Mouse (Mus musculus) intestine, embryonic 15.5 days (tissue): ENCODE measurements at regions not wholly inside any gene's neighbourhood (a gene's known extent, or its start where the extent isn't known, plus 50 kb on each side); places are given as distances from the start of the nearest gene placed in this dataset.

Experiments
- ATAC-seq: fragments of 200-750 bp; cut with Nextera tagmentation; 2 replicates; pipeline ENCODE4 v1.8.0; 2017; ENCODE audit warnings: moderate TSS enrichment, moderate library complexity
- H3K27ac ChIP-seq: fragments of 300-500 bp; sonication (generic); 2 replicates; pipeline ENCODE4 v1.5.1; 2015; ENCODE audit warnings: mild to moderate bottlenecking, inconsistent platforms
- H3K27me3 ChIP-seq: fragments of 300-500 bp; sonication (generic); replicated peaks from 2 replicates; pipeline ENCODE4 v1.6.1; 2015; ENCODE audit warnings: inconsistent platforms
- H3K36me3 ChIP-seq: fragments of 300-500 bp; sonication (generic); 2 replicates; pipeline ENCODE4 v1.6.1; 2015; ENCODE audit warnings: inconsistent platforms
- H3K4me1 ChIP-seq: fragments of 300-500 bp; sonication (generic); replicated peaks from 2 replicates; pipeline ENCODE4 v1.6.1; 2015; ENCODE audit warnings: inconsistent platforms
- H3K4me2 ChIP-seq: fragments of 300-500 bp; sonication (generic); replicated peaks from 2 replicates; pipeline ENCODE4 v1.6.1; 2015; ENCODE audit warnings: mild to moderate bottlenecking, inconsistent platforms
- H3K4me3 ChIP-seq: fragments of 300-500 bp; sonication (generic); replicated peaks from 2 replicates; pipeline ENCODE4 v1.5.1; 2015; ENCODE audit warnings: inconsistent platforms
- H3K9ac ChIP-seq: fragments of 300-500 bp; sonication (generic); 2 replicates; pipeline ENCODE4 v1.6.1; 2015; ENCODE audit warnings: inconsistent platforms
- H3K9me3 ChIP-seq: fragments of 300-500 bp; sonication (generic); 2 replicates; pipeline ENCODE4 v1.6.1; 2016; ENCODE audit warnings: inconsistent platforms
- WGBS: fragments of 180-500 bp; shearing (Covaris S2); methylation state at CpG from one replicate; pipeline ENCODE4 v1.1.7; 2015; 5-methylcytosine and 5-hydroxymethylcytosine counted together

DNA sequence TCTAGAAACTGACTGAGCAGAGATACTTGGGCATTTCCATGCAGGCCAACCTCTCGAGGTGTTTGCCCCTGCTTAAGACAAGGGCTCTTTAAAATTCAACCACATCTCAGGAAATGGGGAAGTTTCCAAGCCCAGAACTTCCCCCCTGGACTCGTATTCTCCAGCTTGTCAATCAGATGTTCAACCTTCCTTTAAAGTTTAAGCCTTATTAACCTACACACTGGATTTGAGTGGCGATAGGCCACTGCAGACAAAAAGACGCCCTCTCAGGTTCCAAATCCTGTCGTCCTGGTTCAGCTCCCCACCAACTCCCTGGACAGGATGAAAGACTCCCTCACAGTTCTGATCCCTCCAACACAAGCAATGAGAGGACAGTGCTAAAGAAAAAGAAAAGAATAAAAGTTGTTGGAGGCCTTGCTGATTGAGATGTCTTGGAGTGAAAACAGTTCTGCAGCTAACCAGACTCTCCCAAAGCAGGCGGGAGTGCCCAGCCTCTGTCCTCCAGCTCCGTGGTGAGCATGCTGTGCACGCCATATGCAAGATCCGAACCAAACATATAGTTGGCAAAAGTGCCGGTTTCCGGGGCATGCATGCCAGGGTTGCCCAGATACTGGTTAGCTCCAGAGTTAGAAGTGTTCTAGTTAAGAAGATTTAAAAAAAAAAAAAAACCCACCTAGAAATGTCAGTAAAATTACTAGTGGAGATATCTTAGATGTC lies 298.3 kb downstream of the Mycn start:
- Histone ChIP-seq H3K4me2 (no peak overlapping the region), H3K4me1 (no peaks in the 10 kb centered on the region), H3K9ac (no peak overlapping the region), H3K4me3 (no peak overlapping the region), H3K9me3 (no peaks in the 10 kb centered on the region), H3K27ac (no peak overlapping the region), H3K36me3 (no peaks in the 10 kb centered on the region), H3K27me3 (no peaks in the 10 kb centered on the region)
- 78% methylated on average over 11 of the region's 11 CpGs for WGBS
- ATAC-seq, result no peak

DNA sequence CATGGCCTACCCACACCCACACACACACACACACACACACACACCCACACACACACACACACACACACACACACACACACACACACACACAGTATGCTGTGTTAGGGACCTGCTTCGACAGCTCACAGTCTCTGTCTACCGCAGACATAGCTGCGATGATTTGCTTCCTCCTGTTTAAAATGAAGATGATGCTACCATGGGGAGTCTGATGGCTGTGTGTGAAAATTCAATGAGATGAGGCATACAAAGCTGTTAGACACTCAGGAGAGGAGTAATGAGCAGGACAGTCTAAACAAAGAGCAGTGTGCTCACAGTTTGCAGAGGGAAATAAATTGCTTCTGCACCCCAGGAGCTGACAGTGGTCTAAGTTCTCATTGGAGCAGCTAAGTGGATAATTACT lies 306.4 kb downstream of the Mycn start:
- H3K9me3 ChIP-seq, result no peaks in the 10 kb centered on the region
- 63% methylated on average over 3 of the region's 3 CpGs for WGBS
- no peak overlapping the region for H3K27ac ChIP-seq
- no peaks in the 10 kb centered on the region for H3K36me3 ChIP-seq
- H3K4me1 ChIP-seq, result no peaks in the 10 kb centered on the region
- no peaks in the 10 kb centered on the region for H3K27me3 ChIP-seq
- H3K4me3 ChIP-seq, result no peak overlapping the region
- H3K4me2 ChIP-seq, result no peak overlapping the region
- no peak overlapping the region for H3K9ac ChIP-seq
- no peak for ATAC-seq

DNA sequence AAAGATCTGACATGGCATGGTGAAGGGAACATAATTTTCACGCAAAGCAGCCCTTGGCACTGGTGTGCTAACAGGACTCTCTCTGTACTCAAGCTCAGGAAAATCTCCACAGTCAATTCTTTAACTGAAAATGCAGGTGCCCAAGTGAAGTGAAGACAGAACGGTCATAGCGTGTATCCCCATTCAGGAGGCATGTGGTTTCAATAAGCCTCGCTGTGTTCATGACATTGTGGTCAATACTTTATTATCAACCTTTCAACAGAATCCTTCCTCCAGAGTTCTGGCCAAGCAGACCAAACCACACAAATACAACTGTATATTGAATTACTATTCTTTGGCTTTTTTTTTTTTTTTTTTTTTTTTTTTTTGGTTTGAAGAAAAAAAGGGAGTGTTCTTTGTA lies 314.1 kb downstream of the Mycn start:
- ATAC-seq, result no peak
- 90% methylated on average over 4 of the region's 4 CpGs for WGBS
- no peak overlapping the region for H3K9ac ChIP-seq

DNA sequence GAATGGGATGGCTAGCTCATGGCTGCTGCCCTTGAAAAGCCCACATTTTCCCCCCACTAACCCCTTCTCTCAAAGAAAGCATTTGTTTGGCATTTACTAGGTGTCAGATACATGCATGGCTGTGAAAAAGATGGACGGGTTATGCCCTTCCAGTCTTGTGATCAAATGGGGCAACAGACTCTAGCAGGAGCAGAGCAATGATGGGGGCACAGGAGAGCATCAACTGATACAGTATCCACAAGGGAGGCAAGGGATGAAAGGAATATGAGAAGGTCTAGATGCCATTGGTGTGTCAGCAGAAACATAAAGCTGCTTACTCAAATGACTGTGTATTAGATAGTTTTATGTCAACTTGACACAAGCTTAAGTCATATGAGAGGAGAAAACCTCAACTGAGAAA lies 315.9 kb downstream of the Mycn start:
- ATAC-seq, result no peak
- Histone ChIP-seq H3K27ac (no peak overlapping the region), H3K4me1 (peaks cover 6% of the 10 kb centered on the region; the same call in 1 of the 2 replicates), H3K9me3 (no peaks in the 10 kb centered on the region), H3K4me2 (no peak overlapping the region), H3K9ac (no peak overlapping the region), H3K4me3 (no peak overlapping the region), H3K27me3 (no peaks in the 10 kb centered on the region), H3K36me3 (no peaks in the 10 kb centered on the region)
- WGBS, result 97% methylated on average over 1 of the region's 1 CpGs

More for the DNA sequence above, 314.1 kb downstream of the Mycn start:
- H3K4me1 ChIP-seq, result peaks cover 6% of the 10 kb centered on the region; the same call in 1 of the 2 replicates
- no peaks in the 10 kb centered on the region for H3K36me3 ChIP-seq
- no peaks in the 10 kb centered on the region for H3K9me3 ChIP-seq
- H3K27me3 ChIP-seq, result no peaks in the 10 kb centered on the region
- H3K4me2 ChIP-seq, result no peak overlapping the region
- no peak overlapping the region for H3K4me3 ChIP-seq
- H3K27ac ChIP-seq, result no peak overlapping the region

DNA sequence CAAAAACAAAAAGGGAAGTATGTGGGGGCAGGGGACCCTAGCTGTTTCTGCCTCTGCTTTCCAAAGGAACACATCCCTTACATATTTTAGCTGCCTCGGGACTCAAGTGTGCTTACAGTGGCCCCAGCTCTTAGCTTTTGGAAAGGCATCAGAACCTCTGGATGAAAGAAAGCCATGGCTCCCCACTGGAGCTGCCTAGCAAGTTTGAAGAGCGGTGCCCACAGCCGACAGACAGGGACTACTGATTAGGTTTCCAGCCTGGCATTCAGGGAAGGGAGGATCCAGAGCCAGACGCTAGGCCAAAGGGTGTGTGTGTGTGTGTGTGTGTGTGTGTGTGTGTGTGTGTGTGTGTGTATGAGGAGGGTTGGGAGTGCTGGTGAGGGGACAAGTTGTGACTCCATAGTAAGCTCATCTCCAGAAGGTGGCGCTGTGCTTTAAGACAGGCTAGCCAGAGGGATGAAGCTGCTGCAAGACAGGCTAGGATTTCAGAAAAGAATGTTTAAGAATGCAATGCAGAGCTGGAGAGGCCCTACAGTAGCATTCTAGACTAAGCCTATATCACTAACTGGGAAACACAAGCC lies 318.9 kb downstream of the Mycn start:
- Histone ChIP-seq H3K27ac (no peak overlapping the region), H3K4me3 (no peak overlapping the region), H3K4me2 (no peak overlapping the region), H3K36me3 (no peaks in the 10 kb centered on the region), H3K27me3 (no peaks in the 10 kb centered on the region), H3K4me1 (peaks cover 6% of the 10 kb centered on the region; the same call in 1 of the 2 replicates), H3K9me3 (no peaks in the 10 kb centered on the region), H3K9ac (no peak overlapping the region)
- peak; percentile 88 for ATAC-seq
- WGBS, result 25% methylated on average over 5 of the region's 5 CpGs

DNA sequence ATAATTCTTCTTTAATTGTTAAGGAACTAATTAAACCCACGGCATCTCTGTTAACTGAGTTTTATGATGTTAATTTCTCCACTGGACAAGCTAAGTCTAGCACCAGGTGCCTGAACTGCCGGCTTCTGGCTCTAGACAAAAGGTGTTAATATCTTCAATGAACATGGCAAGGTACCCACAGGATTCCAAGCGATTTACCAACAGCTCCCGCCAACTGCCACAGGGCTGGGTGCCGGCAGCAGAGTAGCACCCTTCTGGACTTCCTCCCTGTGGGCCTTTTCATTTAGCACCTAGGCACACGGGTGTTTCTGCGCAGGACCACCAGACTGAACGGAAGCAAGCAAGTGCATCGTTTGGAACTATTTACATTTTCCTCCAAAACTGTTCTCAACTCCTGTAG lies 320.2 kb downstream of the Mycn start:
- Histone ChIP-seq H3K27me3 (no peaks in the 10 kb centered on the region), H3K4me2 (no peak overlapping the region), H3K4me3 (no peak overlapping the region), H3K9me3 (no peaks in the 10 kb centered on the region), H3K36me3 (no peaks in the 10 kb centered on the region), H3K27ac (no peak overlapping the region), H3K4me1 (peaks cover 6% of the 10 kb centered on the region; the same call in 1 of the 2 replicates), H3K9ac (no peak overlapping the region)
- ATAC-seq, result no peak
- WGBS, result 82% methylated on average over 9 of the region's 9 CpGs

DNA sequence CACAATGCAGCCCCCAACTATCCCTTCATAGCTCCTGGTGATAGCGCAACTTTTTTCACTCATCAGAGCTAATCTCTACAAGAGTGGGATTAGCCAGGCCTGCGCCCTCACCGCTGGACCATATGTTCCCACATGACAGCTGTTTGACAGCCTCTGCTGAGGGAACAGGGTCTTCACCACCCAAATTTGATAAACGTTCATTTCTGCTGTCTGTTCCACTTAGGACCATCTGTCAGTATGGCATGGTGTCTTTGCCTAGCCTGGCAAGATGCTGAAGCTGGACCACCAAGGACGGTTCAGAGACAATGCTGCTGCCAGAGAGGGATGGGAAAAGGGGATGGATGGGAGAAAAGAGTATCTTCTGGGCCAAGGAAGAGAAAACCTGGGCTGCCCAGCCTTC lies 321.4 kb downstream of the Mycn start:
- Histone ChIP-seq H3K4me3 (no peak overlapping the region), H3K4me2 (no peak overlapping the region), H3K9me3 (no peaks in the 10 kb centered on the region), H3K27ac (no peak overlapping the region), H3K4me1 (peaks cover 6% of the 10 kb centered on the region; the same call in 1 of the 2 replicates), H3K9ac (no peak overlapping the region), H3K27me3 (no peaks in the 10 kb centered on the region), H3K36me3 (no peaks in the 10 kb centered on the region)
- WGBS, result 78% methylated on average over 5 of the region's 5 CpGs
- ATAC-seq, result no peak

DNA sequence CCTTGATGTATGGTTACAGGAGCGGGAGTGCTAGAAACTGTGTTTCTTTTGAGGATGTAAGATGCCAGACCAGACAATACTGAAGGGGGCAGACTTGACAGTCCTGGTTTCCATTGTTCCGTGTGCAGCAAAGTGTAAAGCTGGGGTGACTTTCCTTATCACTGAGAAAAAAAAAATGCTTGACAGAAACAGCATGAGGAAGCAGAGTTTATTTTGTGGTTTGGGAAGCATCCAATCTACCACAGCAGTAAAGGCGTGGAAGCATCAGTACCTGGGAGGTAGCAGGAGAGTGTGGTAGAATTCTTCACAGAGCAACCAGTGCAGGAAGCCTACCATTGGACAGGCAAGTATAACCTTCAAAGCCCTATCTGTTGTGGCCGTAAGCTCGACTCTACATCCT lies 322.3 kb downstream of the Mycn start:
- ATAC-seq, result no peak
- H3K9me3 ChIP-seq, result no peaks in the 10 kb centered on the region
- peaks cover 6% of the 10 kb centered on the region; the same call in 1 of the 2 replicates for H3K4me1 ChIP-seq
- no peaks in the 10 kb centered on the region for H3K27me3 ChIP-seq
- WGBS, result 79% methylated on average over 5 of the region's 5 CpGs
- no peak overlapping the region for H3K27ac ChIP-seq
- H3K4me2 ChIP-seq, result no peak overlapping the region
- no peak overlapping the region for H3K4me3 ChIP-seq
- no peak overlapping the region for H3K9ac ChIP-seq
- H3K36me3 ChIP-seq, result no peaks in the 10 kb centered on the region

DNA sequence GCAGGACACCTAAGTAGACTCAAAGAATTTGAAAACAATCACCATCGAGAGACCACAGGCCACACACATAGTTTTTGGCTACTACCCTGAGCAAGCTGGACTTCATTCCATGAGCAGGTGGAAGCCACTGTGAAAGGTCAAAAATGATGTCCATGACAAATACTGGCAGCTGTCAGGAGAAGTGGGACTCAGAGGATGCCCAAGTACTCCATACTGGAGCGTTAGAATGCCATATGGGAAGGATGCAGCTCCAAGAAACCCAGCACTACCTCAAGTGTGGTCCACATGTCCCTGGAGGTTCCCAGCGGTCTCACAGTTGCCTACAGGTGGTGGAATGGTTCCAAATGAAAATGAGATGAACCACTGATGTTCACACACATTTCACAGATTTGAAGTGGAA lies 329.2 kb downstream of the Mycn start:
- H3K27me3 ChIP-seq, result no peaks in the 10 kb centered on the region
- WGBS, result 91% methylated on average over 3 of the region's 3 CpGs
- H3K4me3 ChIP-seq, result no peak overlapping the region
- H3K9me3 ChIP-seq, result no peaks in the 10 kb centered on the region
- H3K9ac ChIP-seq, result no peak overlapping the region
- no peak overlapping the region for H3K4me2 ChIP-seq
- H3K4me1 ChIP-seq, result no peaks in the 10 kb centered on the region
- no peak overlapping the region for H3K27ac ChIP-seq
- ATAC-seq, result no peak
- H3K36me3 ChIP-seq, result no peaks in the 10 kb centered on the region

DNA sequence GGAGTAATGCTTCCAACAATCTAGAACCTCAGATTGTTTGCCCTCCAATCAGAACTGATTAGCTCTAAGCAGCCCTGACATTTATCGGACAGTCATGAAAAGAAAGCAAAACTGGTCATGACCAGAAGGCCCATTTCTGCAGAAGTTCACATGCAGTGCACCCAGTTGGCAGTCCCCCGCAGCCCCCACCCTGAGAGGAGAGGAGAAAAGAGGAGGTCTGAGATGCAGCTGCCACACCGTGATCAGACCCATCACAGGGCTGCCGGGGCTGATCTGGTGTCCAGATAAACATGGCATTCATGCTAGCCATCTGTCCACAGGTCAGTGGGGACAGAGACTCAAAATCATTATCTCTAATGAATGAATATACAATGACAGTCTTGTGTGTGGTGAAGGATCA lies 330.9 kb downstream of the Mycn start:
- no peak overlapping the region for H3K4me2 ChIP-seq
- 66% methylated on average over 4 of the region's 4 CpGs for WGBS
- no peak overlapping the region for H3K27ac ChIP-seq
- ATAC-seq, result peak; percentile 72
- H3K36me3 ChIP-seq, result no peaks in the 10 kb centered on the region
- H3K4me1 ChIP-seq, result no peaks in the 10 kb centered on the region
- H3K4me3 ChIP-seq, result no peak overlapping the region
- no peaks in the 10 kb centered on the region for H3K9me3 ChIP-seq
- no peaks in the 10 kb centered on the region for H3K27me3 ChIP-seq
- H3K9ac ChIP-seq, result no peak overlapping the region

DNA sequence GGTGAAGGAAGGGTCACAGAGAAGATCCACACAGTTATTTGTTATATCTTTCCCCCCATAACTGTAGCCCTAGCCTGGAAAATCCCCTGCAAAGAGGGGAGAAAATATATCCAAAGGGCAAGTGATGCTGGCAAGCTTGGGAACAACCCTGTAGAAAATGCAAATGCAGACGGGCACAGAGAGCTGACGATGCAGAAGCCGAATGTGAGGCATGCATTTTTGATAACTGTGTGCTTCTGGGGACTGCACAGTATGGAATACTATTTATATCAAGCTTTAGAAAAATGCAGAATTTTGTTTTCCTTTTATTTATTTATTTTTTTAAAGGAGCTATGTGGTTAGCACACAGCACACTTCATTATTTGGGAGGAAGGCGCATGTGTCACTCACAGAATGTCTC lies 333.7 kb downstream of the Mycn start:
- Histone ChIP-seq H3K9ac (no peak overlapping the region), H3K4me3 (no peak overlapping the region), H3K36me3 (no peaks in the 10 kb centered on the region), H3K27me3 (no peaks in the 10 kb centered on the region), H3K27ac (no peak overlapping the region), H3K9me3 (no peaks in the 10 kb centered on the region), H3K4me2 (no peak overlapping the region), H3K4me1 (no peaks in the 10 kb centered on the region)
- 92% methylated on average over 4 of the region's 4 CpGs for WGBS
- no peak for ATAC-seq

DNA sequence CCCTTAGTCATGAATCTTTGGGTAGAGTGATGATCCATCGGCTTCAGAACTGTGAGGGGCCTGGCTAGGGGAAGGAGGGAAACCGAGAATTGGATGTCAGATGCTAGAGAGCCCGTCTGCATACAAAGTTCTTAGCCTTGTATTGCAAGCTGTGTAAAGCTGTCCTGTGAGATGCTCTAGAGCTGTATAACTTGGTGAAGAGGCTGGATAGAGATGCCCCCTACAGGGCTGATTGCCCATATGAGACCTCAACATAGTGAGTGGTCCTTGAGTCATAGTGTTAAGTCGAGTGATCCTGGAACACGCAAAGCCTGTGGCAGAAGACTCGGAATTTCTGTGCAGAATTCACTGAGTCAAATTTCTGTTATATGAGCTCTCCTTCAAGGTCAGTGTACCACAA lies 334.8 kb downstream of the Mycn start:
- H3K27ac ChIP-seq, result no peak overlapping the region
- H3K9ac ChIP-seq, result no peak overlapping the region
- H3K27me3 ChIP-seq, result no peaks in the 10 kb centered on the region
- H3K9me3 ChIP-seq, result no peaks in the 10 kb centered on the region
- WGBS, result 90% methylated on average over 6 of the region's 6 CpGs
- H3K4me3 ChIP-seq, result no peak overlapping the region
- no peaks in the 10 kb centered on the region for H3K36me3 ChIP-seq
- no peak for ATAC-seq
- H3K4me1 ChIP-seq, result no peaks in the 10 kb centered on the region
- H3K4me2 ChIP-seq, result no peak overlapping the region

DNA sequence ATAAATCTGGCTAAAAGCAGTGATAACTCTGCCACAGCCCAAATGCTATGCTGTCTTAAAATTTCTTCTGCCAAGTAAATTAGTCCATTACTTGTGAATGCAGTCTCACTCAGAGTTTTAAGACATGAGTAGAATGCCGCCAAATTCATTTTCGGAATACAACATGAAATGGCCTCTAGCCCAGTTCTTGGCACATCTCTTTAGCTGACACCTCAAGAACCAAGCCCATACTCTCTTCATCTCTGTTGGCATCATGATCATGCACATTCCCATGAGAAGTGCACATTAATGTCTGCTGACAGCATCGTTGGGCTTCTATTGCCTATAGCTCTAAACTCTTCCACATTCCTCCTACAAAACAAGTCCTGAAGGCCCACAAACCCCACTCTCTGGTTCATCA lies 336.2 kb downstream of the Mycn start:
- no peak for ATAC-seq
- no peaks in the 10 kb centered on the region for H3K27me3 ChIP-seq
- no peak overlapping the region for H3K9ac ChIP-seq
- H3K36me3 ChIP-seq, result no peaks in the 10 kb centered on the region
- H3K4me1 ChIP-seq, result no peaks in the 10 kb centered on the region
- H3K27ac ChIP-seq, result no peak overlapping the region
- 96% methylated on average over 3 of the region's 3 CpGs for WGBS
- no peak overlapping the region for H3K4me2 ChIP-seq
- H3K4me3 ChIP-seq, result no peak overlapping the region
- H3K9me3 ChIP-seq, result no peaks in the 10 kb centered on the region
